Mouse (Mus musculus) heart, adult 8-10 months (tissue): ENCODE results near the gene Rbm28. TPM values are rescaled to one million over a fixed set of nuclear protein-coding genes. Genes with fewer than 3 reads are reported as not detected.
"Not testable (repeated sequence)": the region's sequence is repeated elsewhere in the genome, so short reads cannot be mapped to it uniquely, and the experiment has no call there.

ENCODE experiments used
- DNase-seq: peaks from one replicate; pipeline ENCODE4 v3.0.0; 2022; ENCODE audit warnings: low spot score
- total RNA-seq, 4 experiments: library from RNA; stranded (reverse); gene quantifications; 2 replicates each; pipeline ENCODE4 v1.2.4; 2022

Rbm28 gene
- total RNA-seq, 4 experiments from 2014 or later, result 15.1 to 19.7 (median 18.9) TPM

GRCm38 (mm10) chr6:29195146-29195545 lies 30.3 kb upstream of the Rbm28 start:
- no peak for DNase-seq

GRCm38 (mm10) chr6:29193961-29194750 lies 29.4 kb upstream of the Rbm28 start:
- DNase-seq, result peak; percentile 82

GRCm38 (mm10) chr6:29187936-29188335 lies 23.1 kb upstream of the Rbm28 start:
- no peak for DNase-seq

- DNase-seq, result no peak
These were observed 15.0 kb upstream of the Rbm28 start for GRCm38 (mm10) chr6:29179843-29180242.

- no peak for DNase-seq
These were observed 14.3 kb upstream of the Rbm28 start, which contains the start of gene Prrt4 for GRCm38 (mm10) chr6:29178888-29179658. Prrt4 (minus strand) TSS chr6:29179584.

- no peak for DNase-seq
These were observed 13.4 kb upstream of the Rbm28 start for GRCm38 (mm10) chr6:29177901-29178879.

- DNase-seq, result no peak
These were observed 10.3 kb upstream of the Rbm28 start for GRCm38 (mm10) chr6:29175113-29175512.

- no peak for DNase-seq
These were observed 9.6 kb upstream of the Rbm28 start for GRCm38 (mm10) chr6:29174368-29174767.

GRCm38 (mm10) chr6:29170952-29171388 lies 6.2 kb upstream of the Rbm28 start:
- peak; percentile 66 for DNase-seq

GRCm38 (mm10) chr6:29170063-29170921 lies 5.5 kb upstream of the Rbm28 start:
- no peak for DNase-seq

GRCm38 (mm10) chr6:29169675-29170062 lies 4.9 kb upstream of the Rbm28 start:
- DNase-seq, result no peak

GRCm38 (mm10) chr6:29168871-29169270 lies 4.1 kb upstream of the Rbm28 start:
- no peak for DNase-seq

- peak; percentile 73 for DNase-seq
These were observed 1.4 kb upstream of the Rbm28 start for GRCm38 (mm10) chr6:29166196-29166595.

GRCm38 (mm10) chr6:29161291-29161690 lies 3.5 kb downstream of the Rbm28 start:
- DNase-seq, result not testable (repeated sequence)

GRCm38 (mm10) chr6:29160786-29161185 lies 4.0 kb downstream of the Rbm28 start:
- no peak for DNase-seq

GRCm38 (mm10) chr6:29156326-29156725 lies 8.5 kb downstream of the Rbm28 start:
- DNase-seq, result no peak

- no peak for DNase-seq
These were observed 14.8 kb downstream of the Rbm28 start for GRCm38 (mm10) chr6:29150001-29150400.

GRCm38 (mm10) chr6:29147407-29148010 lies 17.3 kb downstream of the Rbm28 start:
- DNase-seq, result no peak

GRCm38 (mm10) chr6:29146641-29147040 lies 18.2 kb downstream of the Rbm28 start:
- peak; percentile 47 for DNase-seq
